Mouse (Mus musculus) forebrain, embryonic 12.5 days (tissue): ENCODE measurements around the gene Usp18. TPM values are rescaled to one million over a fixed set of nuclear protein-coding genes. Genes with fewer than 3 reads are reported as not detected.
A peak's percentile ranks its signal among the peaks of the same experiment; 100 is the strongest.

ENCODE experiments used
- ATAC-seq: fragments of 200-750 bp; cut with Nextera tagmentation; 2 replicates; pipeline ENCODE4 v1.8.0; 2017; ENCODE audit warnings: moderate TSS enrichment; ENCODE audit not compliant: low FRiP score
- H3K27ac ChIP-seq: fragments of 300-500 bp; sonication (generic); 2 replicates; pipeline ENCODE4 v1.5.1; 2016; ENCODE audit warnings: mild to moderate bottlenecking
- H3K27me3 ChIP-seq: fragments of 300-500 bp; sonication (generic); 2 replicates; pipeline ENCODE4 v1.6.1; 2016; ENCODE audit warnings: mild to moderate bottlenecking
- H3K36me3 ChIP-seq: fragments of 300-500 bp; sonication (generic); replicated peaks from 2 replicates; pipeline ENCODE4 v1.6.1; 2016; ENCODE audit warnings: mild to moderate bottlenecking
- H3K4me1 ChIP-seq: fragments of 300-500 bp; sonication (generic); 2 replicates; pipeline ENCODE4 v1.6.1; 2016
- H3K4me2 ChIP-seq: fragments of 300-500 bp; sonication (generic); 2 replicates; pipeline ENCODE4 v1.6.1; 2016; ENCODE audit warnings: mild to moderate bottlenecking, moderate library complexity
- H3K4me3 ChIP-seq: fragments of 300-500 bp; sonication (generic); replicated peaks from 2 replicates; pipeline ENCODE4 v1.5.1; 2016; ENCODE audit warnings: mild to moderate bottlenecking
- H3K9ac ChIP-seq: fragments of 300-500 bp; sonication (generic); 2 replicates; pipeline ENCODE4 v1.6.1; 2016; ENCODE audit warnings: mild to moderate bottlenecking
- H3K9me3 ChIP-seq: fragments of 300-500 bp; sonication (generic); 2 replicates; pipeline ENCODE4 v1.6.1; 2016
- WGBS: fragments of 180-500 bp; shearing (Covaris S2); methylation state at CpG from one replicate; pipeline ENCODE4 v1.1.7; 2016; 5-methylcytosine and 5-hydroxymethylcytosine counted together
- polyA plus RNA-seq: library from polyadenylated mRNA; unstranded; fragments of >200 nt; fragmentation: Nextera tagmentation; extraction: Ambion mirVana; gene quantifications from 2 replicates; pipeline ENCODE4 v1.2.1, GENCODE M21; 2016

The Usp18 gene
- polyA plus RNA-seq, result 1.2 and 1.3 TPM in 2 replicates

GRCm38 (mm10) chr6:121245127-121246036 is at the start of gene Usp18:
TSS of gene Usp18 (plus strand) at chr6:121245906.
- H3K4me1 ChIP-seq, result peaks cover 4% of the 10 kb centered on the region; the same call in 1 of the 2 replicates
- H3K4me2 ChIP-seq, result peak within 1 kb of the TSS; percentile 66
- 12% methylated on average over 34 of the region's 35 CpGs for WGBS
- H3K4me3 ChIP-seq, result peak within 1 kb of the TSS; percentile 51
- H3K36me3 ChIP-seq, result no peaks in the 10 kb centered on the region
- peak; percentile 93; the same call in 1 of the 2 replicates for ATAC-seq
- H3K9me3 ChIP-seq, result no peaks in the 10 kb centered on the region
- H3K27me3 ChIP-seq, result peaks cover 17% of the 10 kb centered on the region
- peak within 1 kb of the TSS; percentile 53 for H3K9ac ChIP-seq
- H3K27ac ChIP-seq, result no peak within 1 kb of the TSS

DNA sequence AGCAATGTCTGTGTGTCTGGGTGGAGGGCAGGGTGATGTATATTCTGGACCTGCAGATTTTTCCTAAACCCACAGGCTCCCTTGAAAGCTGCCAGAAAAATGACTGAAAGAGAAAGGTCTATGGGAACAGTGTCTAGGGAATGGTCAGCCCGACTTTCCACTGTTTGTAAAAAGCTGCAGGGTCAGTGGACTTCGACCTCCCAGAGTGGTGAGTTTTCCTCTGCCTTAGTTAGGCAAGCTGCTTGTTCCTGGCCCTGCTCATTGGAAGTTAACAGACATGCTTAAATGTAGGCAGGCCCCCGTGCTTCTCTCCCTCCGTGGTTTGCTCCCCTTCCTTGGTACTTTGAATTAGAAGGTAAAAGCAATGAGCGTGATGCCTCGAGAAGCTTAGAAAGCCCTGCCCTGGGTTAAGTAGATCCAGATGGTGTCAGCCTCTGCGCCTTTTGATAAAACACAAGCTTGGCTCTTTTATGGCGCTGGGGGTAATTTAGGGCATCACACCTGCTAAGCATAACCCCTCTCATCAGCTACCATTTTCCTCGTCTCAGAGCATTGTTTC is 47.8 kb upstream of the Usp18 start:
- Histone ChIP-seq H3K27ac (no peak overlapping the region), H3K4me2 (no peak overlapping the region), H3K9me3 (no peaks in the 10 kb centered on the region), H3K9ac (no peak overlapping the region), H3K4me3 (no peak overlapping the region), H3K36me3 (peaks cover 20% of the 10 kb centered on the region), H3K4me1 (peaks cover 3% of the 10 kb centered on the region; the same call in 1 of the 2 replicates), H3K27me3 (no peaks in the 10 kb centered on the region)
- WGBS, result 67% methylated on average over 9 of the region's 9 CpGs
- no peak for ATAC-seq

- Histone ChIP-seq H3K9me3 (no peaks in the 10 kb centered on the region), H3K27ac (no peak overlapping the region), H3K9ac (no peak overlapping the region), H3K4me2 (no peak overlapping the region), H3K4me1 (no peaks in the 10 kb centered on the region), H3K27me3 (no peaks in the 10 kb centered on the region), H3K4me3 (no peak overlapping the region), H3K36me3 (0 out of 2 replicates have a peak, but pooled peaks cover 4% of the 10 kb centered on the region)
- ATAC-seq, result no peak
- WGBS, result 100% methylated on average over 3 of the region's 4 CpGs
Observed at GRCm38 (mm10) chr6:121200458-121200857, 45.2 kb upstream of the Usp18 start.

- Histone ChIP-seq H3K27ac (no peak overlapping the region), H3K36me3 (0 out of 2 replicates have a peak, but pooled peaks cover under 1% of the 10 kb centered on the region), H3K9ac (no peak overlapping the region), H3K4me2 (no peak overlapping the region), H3K27me3 (no peaks in the 10 kb centered on the region), H3K4me1 (no peaks in the 10 kb centered on the region), H3K4me3 (no peak overlapping the region), H3K9me3 (no peaks in the 10 kb centered on the region)
- 83% methylated on average over 5 of the region's 5 CpGs for WGBS
- ATAC-seq, result no peak
Observed at GRCm38 (mm10) chr6:121202026-121202425, 43.7 kb upstream of the Usp18 start.

GRCm38 (mm10) chr6:121206481-121206880 is 39.2 kb upstream of the Usp18 start:
- WGBS, result 81% methylated on average over 5 of the region's 5 CpGs
- Histone ChIP-seq H3K4me2 (no peak overlapping the region), H3K4me3 (no peak overlapping the region), H3K27me3 (peaks cover 24% of the 10 kb centered on the region), H3K9me3 (no peaks in the 10 kb centered on the region), H3K27ac (no peak overlapping the region), H3K9ac (no peak overlapping the region), H3K4me1 (peaks cover 14% of the 10 kb centered on the region), H3K36me3 (no peaks in the 10 kb centered on the region)
- ATAC-seq, result no peak

- Histone ChIP-seq H3K4me2 (no peak overlapping the region), H3K27me3 (peaks cover 36% of the 10 kb centered on the region), H3K27ac (no peak overlapping the region), H3K36me3 (no peaks in the 10 kb centered on the region), H3K4me3 (no peak overlapping the region), H3K9me3 (no peaks in the 10 kb centered on the region), H3K9ac (no peak overlapping the region), H3K4me1 (peaks cover 18% of the 10 kb centered on the region)
- WGBS, result 79% methylated on average over 2 of the region's 2 CpGs
- ATAC-seq, result no peak
Observed at GRCm38 (mm10) chr6:121209584-121209983, 36.1 kb upstream of the Usp18 start.

- WGBS, result 6% methylated on average over 30 of the region's 30 CpGs
- peak; percentile 72 for ATAC-seq
- Histone ChIP-seq H3K4me3 (peak within 1 kb of the TSS; percentile 45), H3K4me1 (peaks cover 18% of the 10 kb centered on the region), H3K9ac (peak within 1 kb of the TSS; percentile 45), H3K36me3 (no peaks in the 10 kb centered on the region), H3K27ac (no peak within 1 kb of the TSS), H3K27me3 (peaks cover 36% of the 10 kb centered on the region), H3K9me3 (no peaks in the 10 kb centered on the region), H3K4me2 (peak within 1 kb of the TSS; percentile 61)
Observed at GRCm38 (mm10) chr6:121210149-121210925, 35.4 kb upstream of the Usp18 start, which contains the start of gene Tuba8. TSS of gene Tuba8 (plus strand) at chr6:121210696.

DNA sequence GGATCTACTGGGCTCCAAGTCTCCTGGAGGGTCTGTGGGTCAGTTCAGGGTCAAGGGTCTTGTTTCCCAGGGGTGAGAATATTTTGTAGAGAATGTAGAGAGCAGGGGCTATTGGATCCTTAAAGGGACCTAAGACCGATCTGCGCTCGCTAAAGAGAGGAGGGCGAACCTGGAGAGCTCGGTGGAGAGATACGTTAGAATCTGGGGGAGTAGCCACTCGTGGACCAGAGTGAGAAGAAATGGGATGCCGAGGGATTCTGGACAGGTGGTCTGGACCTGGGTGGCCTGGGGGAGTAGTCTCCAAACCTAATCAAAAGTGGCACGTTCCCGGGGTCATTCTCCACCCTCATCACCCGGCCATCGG is 34.8 kb upstream of the Usp18 start:
- 0% methylated on average over 12 of the region's 12 CpGs for WGBS
- Histone ChIP-seq H3K4me1 (peaks cover 18% of the 10 kb centered on the region), H3K9ac (peak overlapping the region; percentile 45; the same call in 1 of the 2 replicates), H3K9me3 (no peaks in the 10 kb centered on the region), H3K27me3 (peaks cover 36% of the 10 kb centered on the region), H3K36me3 (no peaks in the 10 kb centered on the region), H3K4me2 (peak overlapping the region; percentile 61), H3K4me3 (peak overlapping the region; percentile 45), H3K27ac (no peak overlapping the region)
- ATAC-seq, result peak; percentile 20; the same call in 1 of the 2 replicates

DNA sequence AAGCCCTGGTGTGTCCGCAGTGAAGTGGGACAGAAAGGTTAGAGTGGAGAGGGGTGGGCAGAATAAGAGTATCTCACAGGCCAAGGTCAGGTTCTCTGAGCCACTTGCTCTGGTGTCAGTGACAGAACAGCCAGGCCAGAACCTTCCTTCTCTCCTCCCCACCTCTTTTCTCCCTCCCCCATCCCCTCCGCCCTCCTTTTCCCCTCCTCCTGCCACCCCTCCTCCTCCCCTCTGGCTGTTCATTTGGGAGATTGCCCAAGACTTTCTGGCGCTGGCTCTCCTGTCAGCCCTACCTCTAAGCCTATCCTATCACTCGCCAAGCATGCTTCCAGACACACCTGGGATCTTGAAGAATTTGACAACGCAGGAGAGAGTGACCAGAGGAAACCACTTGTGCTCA is 34.0 kb upstream of the Usp18 start:
- Histone ChIP-seq H3K9ac (no peak overlapping the region), H3K36me3 (no peaks in the 10 kb centered on the region), H3K27ac (no peak overlapping the region), H3K4me1 (peaks cover 18% of the 10 kb centered on the region), H3K4me2 (peak overlapping the region; percentile 61), H3K4me3 (peak overlapping the region; percentile 45), H3K27me3 (peaks cover 36% of the 10 kb centered on the region), H3K9me3 (no peaks in the 10 kb centered on the region)
- ATAC-seq, result no peak
- 6% methylated on average over 5 of the region's 5 CpGs for WGBS

- H3K4me3 ChIP-seq, result no peak overlapping the region
- 78% methylated on average over 4 of the region's 4 CpGs for WGBS
- no peaks in the 10 kb centered on the region for H3K36me3 ChIP-seq
- ATAC-seq, result no peak
- H3K4me2 ChIP-seq, result no peak overlapping the region
- no peak overlapping the region for H3K27ac ChIP-seq
- H3K4me1 ChIP-seq, result peaks cover 18% of the 10 kb centered on the region
- no peaks in the 10 kb centered on the region for H3K9me3 ChIP-seq
- H3K9ac ChIP-seq, result no peak overlapping the region
- H3K27me3 ChIP-seq, result peaks cover 36% of the 10 kb centered on the region
Observed at GRCm38 (mm10) chr6:121212988-121213387, 32.7 kb upstream of the Usp18 start.

DNA sequence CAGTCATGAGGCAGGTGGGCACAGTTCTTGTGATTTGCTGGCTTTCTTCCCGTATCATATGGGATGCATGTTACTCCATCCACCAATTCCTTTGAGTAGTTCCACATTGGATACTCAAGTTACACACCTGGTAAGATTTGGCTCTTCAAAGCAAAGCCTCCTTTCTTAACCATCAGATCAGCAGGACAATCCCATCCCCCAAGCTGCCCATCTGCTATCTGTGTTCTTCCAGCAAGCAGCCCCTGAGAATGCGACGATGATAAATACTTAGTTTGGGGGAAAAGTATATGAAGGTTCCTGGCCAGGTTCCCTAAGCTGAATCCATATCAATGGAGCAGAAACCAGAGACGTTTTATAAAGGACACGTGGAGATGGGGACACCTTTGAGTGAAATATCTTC is 31.5 kb upstream of the Usp18 start:
- Histone ChIP-seq H3K4me3 (no peak overlapping the region), H3K4me2 (no peak overlapping the region), H3K36me3 (no peaks in the 10 kb centered on the region), H3K9ac (no peak overlapping the region), H3K9me3 (no peaks in the 10 kb centered on the region), H3K4me1 (peaks cover 18% of the 10 kb centered on the region), H3K27ac (no peak overlapping the region), H3K27me3 (peaks cover 34% of the 10 kb centered on the region)
- 91% methylated on average over 5 of the region's 5 CpGs for WGBS
- no peak for ATAC-seq
